Mouse (Mus musculus) embryonic facial prominence, embryonic 14.5 days (tissue): Measurements from ENCODE around the gene Armc2. TPM values are rescaled to one million over a fixed set of nuclear protein-coding genes. Genes with fewer than 3 reads are reported as not detected.

Experiments used
- ATAC-seq: fragments of 200-750 bp; cut with Nextera tagmentation; 2 replicates; pipeline ENCODE4 v1.8.0; 2017; ENCODE audit warnings: low read depth, moderate number of reproducible peaks, moderate TSS enrichment
- DNase-seq: peaks from one replicate; pipeline ENCODE4 v3.0.0-alpha.2; 2015; ENCODE audit warnings: low spot score
- H3K27ac ChIP-seq: fragments of 300-500 bp; sonication (generic); replicated peaks from 2 replicates; pipeline ENCODE4 v1.5.1; 2014; ENCODE audit warnings: low read depth, mild to moderate bottlenecking, low read length, moderate library complexity
- H3K27me3 ChIP-seq: fragments of 300-500 bp; sonication (generic); replicated peaks from 2 replicates; pipeline ENCODE4 v1.6.1; 2014; ENCODE audit warnings: low read length; ENCODE audit not compliant: control insufficient read depth, insufficient read depth
- H3K36me3 ChIP-seq: fragments of 300-500 bp; sonication (generic); 2 replicates; pipeline ENCODE4 v1.6.1; 2014; ENCODE audit warnings: low read length, mixed read lengths; ENCODE audit not compliant: control insufficient read depth, insufficient read depth
- H3K4me1 ChIP-seq: fragments of 300-500 bp; sonication (generic); 2 replicates; pipeline ENCODE4 v1.6.1; 2014; ENCODE audit warnings: antibody characterized with exemption, low read length; ENCODE audit not compliant: control insufficient read depth, insufficient read depth
- H3K4me2 ChIP-seq: fragments of 300-500 bp; sonication (generic); 2 replicates; pipeline ENCODE4 v1.6.1; 2014; ENCODE audit warnings: low read depth, mild to moderate bottlenecking, low read length, moderate library complexity, mixed read lengths
- H3K4me3 ChIP-seq: fragments of 300-500 bp; sonication (generic); 2 replicates; pipeline ENCODE4 v1.5.1; 2014; ENCODE audit warnings: low read depth, mild to moderate bottlenecking, low read length
- H3K9ac ChIP-seq: fragments of 300-500 bp; sonication (generic); 2 replicates; pipeline ENCODE4 v1.6.1; 2014; ENCODE audit warnings: low read depth, mild to moderate bottlenecking, low read length, moderate library complexity, mixed read lengths
- H3K9me3 ChIP-seq: fragments of 300-500 bp; sonication (generic); 2 replicates; pipeline ENCODE4 v1.6.1; 2016; ENCODE audit warnings: low read length; ENCODE audit not compliant: control insufficient read depth
- WGBS: fragments of 180-500 bp; shearing (Covaris S2); extraction: QIAGEN DNeasy Blood & Tissue Kit; methylation state at CpG from one replicate; pipeline ENCODE4 v1.1.7; 2014; 5-methylcytosine and 5-hydroxymethylcytosine counted together
- polyA plus RNA-seq: library from polyadenylated mRNA; unstranded; fragments of >200 nt; fragmentation: Nextera tagmentation; extraction: Ambion mirVana; gene quantifications from 2 replicates; pipeline ENCODE4 v1.2.1, GENCODE M21; 2014

The Armc2 gene
- polyA plus RNA-seq, 1 experiment from 2014 or later: 4.1 TPM

- DNase-seq (peak; percentile 53), ATAC-seq (peak; percentile 86; the same call in 1 of the 2 replicates)
- 28% methylated on average over 14 of the region's 14 CpGs for WGBS
- no peak overlapping the region for H3K4me2 ChIP-seq
- H3K9ac ChIP-seq: no peak overlapping the region
- no peak overlapping the region for H3K27ac ChIP-seq
- no peaks in the 10 kb centered on the region for H3K9me3 ChIP-seq
- no peaks in the 10 kb centered on the region for H3K36me3 ChIP-seq
- no peaks in the 10 kb centered on the region for H3K27me3 ChIP-seq
- H3K4me1 ChIP-seq: no peaks in the 10 kb centered on the region
- H3K4me3 ChIP-seq: no peak overlapping the region
These were observed 26.7 kb downstream of the Armc2 start for GRCm38 (mm10) chr10:41991364-41992058.

GRCm38 (mm10) chr10:41990896-41991295, 27.3 kb downstream of the Armc2 start:
- no peaks in the 10 kb centered on the region for H3K9me3 ChIP-seq
- no peak for ATAC-seq

GRCm38 (mm10) chr10:41988930-41989329, 29.3 kb downstream of the Armc2 start:
- no peaks in the 10 kb centered on the region for H3K9me3 ChIP-seq
- no peak for ATAC-seq
- no peak for DNase-seq
- H3K36me3 ChIP-seq: no peaks in the 10 kb centered on the region
- no peaks in the 10 kb centered on the region for H3K4me1 ChIP-seq
- no peaks in the 10 kb centered on the region for H3K27me3 ChIP-seq
- no peak overlapping the region for H3K4me2 ChIP-seq
- no peak overlapping the region for H3K9ac ChIP-seq
- 88% methylated on average over 3 of the region's 3 CpGs for WGBS
- no peak overlapping the region for H3K4me3 ChIP-seq
- no peak overlapping the region for H3K27ac ChIP-seq

More at GRCm38 (mm10) chr10:41990896-41991295, 27.3 kb downstream of the Armc2 start:
- no peaks in the 10 kb centered on the region for H3K36me3 ChIP-seq
- H3K4me3 ChIP-seq: no peak overlapping the region
- no peak overlapping the region for H3K4me2 ChIP-seq
- no peak overlapping the region for H3K9ac ChIP-seq
- no peaks in the 10 kb centered on the region for H3K27me3 ChIP-seq
- H3K27ac ChIP-seq: no peak overlapping the region
- WGBS: 25% methylated on average over 13 of the region's 13 CpGs
- H3K4me1 ChIP-seq: no peaks in the 10 kb centered on the region
- no peak for DNase-seq

GRCm38 (mm10) chr10:41986126-41986525, 32.1 kb downstream of the Armc2 start:
- ATAC-seq: no peak
- H3K4me2 ChIP-seq: no peak overlapping the region
- DNase-seq: no peak
- 89% methylated on average over 8 of the region's 8 CpGs for WGBS
- H3K4me3 ChIP-seq: no peak overlapping the region
- no peaks in the 10 kb centered on the region for H3K36me3 ChIP-seq
- no peaks in the 10 kb centered on the region; the same call in 1 of the 2 replicates for H3K4me1 ChIP-seq
- no peak overlapping the region for H3K9ac ChIP-seq
- H3K27ac ChIP-seq: no peak overlapping the region
- no peaks in the 10 kb centered on the region for H3K27me3 ChIP-seq
- no peaks in the 10 kb centered on the region for H3K9me3 ChIP-seq

GRCm38 (mm10) chr10:41984221-41984620, 34.0 kb downstream of the Armc2 start:
- Histone ChIP-seq H3K36me3 (no peaks in the 10 kb centered on the region), H3K4me2 (no peak overlapping the region), H3K27ac (no peak overlapping the region), H3K9me3 (no peaks in the 10 kb centered on the region), H3K4me1 (no peaks in the 10 kb centered on the region; the same call in 1 of the 2 replicates), H3K9ac (no peak overlapping the region), H3K4me3 (no peak overlapping the region), H3K27me3 (no peaks in the 10 kb centered on the region)
- DNase-seq (no peak), ATAC-seq (no peak)
- 88% methylated on average over 6 of the region's 6 CpGs for WGBS

- WGBS: 50% methylated on average over 7 of the region's 7 CpGs
- H3K4me3 ChIP-seq: no peak overlapping the region
- no peaks in the 10 kb centered on the region; the same call in 1 of the 2 replicates for H3K4me1 ChIP-seq
- H3K9me3 ChIP-seq: no peaks in the 10 kb centered on the region
- H3K4me2 ChIP-seq: no peak overlapping the region
- no peak overlapping the region for H3K9ac ChIP-seq
- H3K27me3 ChIP-seq: no peaks in the 10 kb centered on the region
- H3K36me3 ChIP-seq: no peaks in the 10 kb centered on the region
- no peak for DNase-seq
- no peak for ATAC-seq
- H3K27ac ChIP-seq: no peak overlapping the region
These were observed 35.4 kb downstream of the Armc2 start for GRCm38 (mm10) chr10:41982821-41983220.

GRCm38 (mm10) chr10:41980772-41981383, 37.4 kb downstream of the Armc2 start:
- H3K27ac ChIP-seq: no peak overlapping the region
- 23% methylated on average over 6 of the region's 6 CpGs for WGBS

GRCm38 (mm10) chr10:41978403-41979234, 39.6 kb downstream of the Armc2 start:
- ATAC-seq: no peak
- Histone ChIP-seq H3K4me1 (no peaks in the 10 kb centered on the region; the same call in 1 of the 2 replicates), H3K9me3 (no peaks in the 10 kb centered on the region), H3K4me3 (no peak overlapping the region), H3K4me2 (no peak overlapping the region), H3K36me3 (no peaks in the 10 kb centered on the region), H3K27ac (no peak overlapping the region), H3K9ac (no peak overlapping the region), H3K27me3 (no peaks in the 10 kb centered on the region)
- WGBS: 70% methylated on average over 7 of the region's 7 CpGs
- no peak for DNase-seq

More at GRCm38 (mm10) chr10:41980772-41981383, 37.4 kb downstream of the Armc2 start:
- no peaks in the 10 kb centered on the region for H3K9me3 ChIP-seq
- peak; percentile 86 for DNase-seq
- H3K36me3 ChIP-seq: no peaks in the 10 kb centered on the region
- no peaks in the 10 kb centered on the region; the same call in 1 of the 2 replicates for H3K4me1 ChIP-seq
- H3K9ac ChIP-seq: no peak overlapping the region
- no peaks in the 10 kb centered on the region for H3K27me3 ChIP-seq
- peak overlapping the region; percentile 26; the same call in 1 of the 2 replicates for H3K4me2 ChIP-seq
- peak; percentile 86 for ATAC-seq
- no peak overlapping the region for H3K4me3 ChIP-seq
